Mouse (Mus musculus) cerebellum, adult 2 months (tissue): ENCODE measurements around the gene Srf.

Experiments used
- CTCF ChIP-seq: fragments of 200-500 bp; IDR thresholded peaks from 2 replicates; pipeline ENCODE4 v1.5.1; 2011; ENCODE audit warnings: low read depth, mild to moderate bottlenecking, control low read depth, low read length, moderate library complexity, borderline replicate concordance; ENCODE audit not compliant: insufficient read depth
- POLR2A ChIP-seq: fragments of 200-500 bp; IDR thresholded peaks from 2 replicates; pipeline ENCODE4 v1.6.1; 2011; ENCODE audit warnings: low read length, control low read depth, borderline replicate concordance; ENCODE audit not compliant: insufficient read depth

GRCm38 (mm10) chr17:46554646-46554976 is 1.4 kb downstream of the Srf start:
- TF ChIP-seq POLR2A (peak; percentile 41; the same call in 1 of the 2 replicates), CTCF (no peak)
